Mouse (Mus musculus): ENCODE measurements around the gene Gng2. TPM values are rescaled to one million over a fixed set of nuclear protein-coding genes. Genes with fewer than 3 reads are reported as not detected.

Gene Gng2
- polyA plus RNA-seq, 1 experiment from 2014 or later = 63.9 TPM

GRCm38 (mm10) chr14:19860281-19860680 lies 117.1 kb downstream of the Gng2 start:
- Histone ChIP-seq H3K4me1 (no peaks in the 10 kb centered on the region), H3K27ac (no peak overlapping the region), H3K36me3 (no peaks in the 10 kb centered on the region), H3K9me3 (replicated peaks) (no peaks in the 10 kb centered on the region), H3K27me3 (ENCODE audit: low read depth, poor library complexity, severe bottlenecking) (no peaks in the 10 kb centered on the region), H3K4me3 (no peak overlapping the region)
- no peak for DNase-seq (ENCODE audit: low spot score)
- 88% methylated on average over 4 of the region's 4 CpGs for WGBS

- no peak overlapping the region for H3K27ac ChIP-seq
- H3K4me1 ChIP-seq = no peaks in the 10 kb centered on the region
- H3K4me3 ChIP-seq = no peak overlapping the region
- no peak for DNase-seq (ENCODE audit: low spot score)
- no peaks in the 10 kb centered on the region for H3K9me3 ChIP-seq (replicated peaks)
- H3K36me3 ChIP-seq = no peaks in the 10 kb centered on the region
- no peaks in the 10 kb centered on the region for H3K27me3 ChIP-seq (ENCODE audit: low read depth, poor library complexity, severe bottlenecking)
- WGBS = 59% methylated on average over 8 of the region's 8 CpGs
Measured at GRCm38 (mm10) chr14:19858808-19859776, 118.3 kb downstream of the Gng2 start.

GRCm38 (mm10) chr14:19858279-19858678 lies 119.1 kb downstream of the Gng2 start:
- 77% methylated on average over 2 of the region's 2 CpGs for WGBS
- Histone ChIP-seq H3K9me3 (replicated peaks) (no peaks in the 10 kb centered on the region), H3K27me3 (ENCODE audit: low read depth, poor library complexity, severe bottlenecking) (no peaks in the 10 kb centered on the region), H3K36me3 (no peaks in the 10 kb centered on the region), H3K4me1 (0 out of 2 replicates have a peak, but pooled peaks cover 4% of the 10 kb centered on the region), H3K27ac (no peak overlapping the region), H3K4me3 (no peak overlapping the region)
- no peak for DNase-seq (ENCODE audit: low spot score)

- DNase-seq (ENCODE audit: low spot score) = no peak
- 62% methylated on average over 3 of the region's 3 CpGs for WGBS
- H3K4me3 ChIP-seq = no peak overlapping the region
- no peak overlapping the region for H3K27ac ChIP-seq
- H3K36me3 ChIP-seq = no peaks in the 10 kb centered on the region
- H3K27me3 ChIP-seq (ENCODE audit: low read depth, poor library complexity, severe bottlenecking) = no peaks in the 10 kb centered on the region
- no peaks in the 10 kb centered on the region for H3K9me3 ChIP-seq (replicated peaks)
- 0 out of 2 replicates have a peak, but pooled peaks cover 4% of the 10 kb centered on the region for H3K4me1 ChIP-seq
Measured at GRCm38 (mm10) chr14:19853471-19853870, 124.0 kb downstream of the Gng2 start.

- H3K4me3 ChIP-seq = peak overlapping the region; percentile 34
- H3K9me3 ChIP-seq (replicated peaks) = no peaks in the 10 kb centered on the region
- peak overlapping the region; percentile 70 for H3K27ac ChIP-seq
- H3K36me3 ChIP-seq = no peaks in the 10 kb centered on the region
- H3K27me3 ChIP-seq (ENCODE audit: low read depth, poor library complexity, severe bottlenecking) = no peaks in the 10 kb centered on the region
- DNase-seq (ENCODE audit: low spot score) = peak; percentile 79
- WGBS = 31% methylated on average over 15 of the region's 15 CpGs
- H3K4me1 ChIP-seq = peaks cover 6% of the 10 kb centered on the region; the same call in 1 of the 2 replicates
Measured at GRCm38 (mm10) chr14:19839600-19840332, 137.7 kb downstream of the Gng2 start.

GRCm38 (mm10) chr14:19836289-19836688 lies 141.1 kb downstream of the Gng2 start:
- Histone ChIP-seq H3K9me3 (replicated peaks) (no peaks in the 10 kb centered on the region), H3K4me1 (peaks cover 6% of the 10 kb centered on the region; the same call in 1 of the 2 replicates), H3K36me3 (no peaks in the 10 kb centered on the region), H3K27ac (no peak overlapping the region), H3K27me3 (ENCODE audit: low read depth, poor library complexity, severe bottlenecking) (no peaks in the 10 kb centered on the region), H3K4me3 (no peak overlapping the region)
- WGBS = 89% methylated on average over 3 of the region's 3 CpGs
- no peak for DNase-seq (ENCODE audit: low spot score)

- H3K27ac ChIP-seq = no peak overlapping the region
- DNase-seq (ENCODE audit: low spot score) = no peak
Measured at GRCm38 (mm10) chr14:19825481-19825880, 151.9 kb downstream of the Gng2 start.

GRCm38 (mm10) chr14:19823321-19824142 lies 153.9 kb downstream of the Gng2 start, which contains the start of gene Rtraf:
Gene Rtraf (minus strand): TSS chr14:19823824.
- Histone ChIP-seq H3K9me3 (replicated peaks) (no peaks in the 10 kb centered on the region), H3K4me3 (peak within 1 kb of the TSS; percentile 91), H3K4me1 (peaks cover 8% of the 10 kb centered on the region), H3K27me3 (ENCODE audit: low read depth, poor library complexity, severe bottlenecking) (0 out of 2 replicates have a peak, but pooled peaks cover 6% of the 10 kb centered on the region), H3K27ac (peak within 1 kb of the TSS; percentile 89), H3K36me3 (peaks cover 38% of the 10 kb centered on the region)
- under 1% methylated on average over 80 of the region's 80 CpGs for WGBS
- peak; percentile 92 for DNase-seq (ENCODE audit: low spot score)

More at GRCm38 (mm10) chr14:19825481-19825880, 151.9 kb downstream of the Gng2 start:
- H3K4me1 ChIP-seq = peaks cover 8% of the 10 kb centered on the region
- 89% methylated on average over 11 of the region's 11 CpGs for WGBS
- H3K36me3 ChIP-seq = peaks cover 20% of the 10 kb centered on the region
- H3K27me3 ChIP-seq (ENCODE audit: low read depth, poor library complexity, severe bottlenecking) = 0 out of 2 replicates have a peak, but pooled peaks cover 6% of the 10 kb centered on the region
- no peaks in the 10 kb centered on the region for H3K9me3 ChIP-seq (replicated peaks)
- H3K4me3 ChIP-seq = no peak overlapping the region

Other genes with a start within 250 kb of the Gng2 start
- gene Nid2, start 226.4 kb downstream of the Gng2 start, polyA plus RNA-seq (2016; fragmentation: Nextera tagmentation; extraction: Ambion mirVana) = 98.5 TPM in 2 replicates
- 228 and 232 TPM in 2 replicates for gene Rtraf, start 153.8 kb downstream of the Gng2 start, polyA plus RNA-seq (2016; fragmentation: Nextera tagmentation; extraction: Ambion mirVana)
- gene Saysd1, start 160.9 kb upstream of the Gng2 start, polyA plus RNA-seq (2016; fragmentation: Nextera tagmentation; extraction: Ambion mirVana) = 11.5 and 12.3 TPM in 2 replicates
- gene Kcnk5, start 204.2 kb upstream of the Gng2 start, polyA plus RNA-seq (2016; fragmentation: Nextera tagmentation; extraction: Ambion mirVana) = 7.3 and 8.9 TPM in 2 replicates

Data from limb, embryonic 10.5 days (tissue).